Mouse (Mus musculus) frontal cortex, postnatal 25 days (tissue): Measurements from ENCODE around the gene Lpar1.

Experiments
- DNase-seq, 2 experiments: peaks; one replicate each; pipeline ENCODE4 v3.0.0; 2022; ENCODE audit warnings: low spot score in 2 of 2

The Lpar1 gene

GRCm38 (mm10) chr4:58508833-58509232, 44.9 kb downstream of the Lpar1 start:
- no peak for DNase-seq

- DNase-seq = no peak
These were observed 46.2 kb downstream of the Lpar1 start for GRCm38 (mm10) chr4:58507536-58507935.

- no peak for DNase-seq
These were observed 46.9 kb downstream of the Lpar1 start for GRCm38 (mm10) chr4:58506539-58507527.

GRCm38 (mm10) chr4:58504250-58504649, 49.4 kb downstream of the Lpar1 start:
- no peak for DNase-seq

- no peak for DNase-seq
These were observed 52.5 kb downstream of the Lpar1 start for GRCm38 (mm10) chr4:58501012-58501777.

GRCm38 (mm10) chr4:58499831-58500230, 53.9 kb downstream of the Lpar1 start:
- DNase-seq = no peak

- no peak for DNase-seq
These were observed 54.5 kb downstream of the Lpar1 start for GRCm38 (mm10) chr4:58499241-58499640.

GRCm38 (mm10) chr4:58498734-58499133, 55.0 kb downstream of the Lpar1 start:
- DNase-seq = no peak

GRCm38 (mm10) chr4:58497284-58497683, 56.4 kb downstream of the Lpar1 start:
- no peak for DNase-seq

GRCm38 (mm10) chr4:58496743-58497142, 57.0 kb downstream of the Lpar1 start:
- no peak for DNase-seq

- DNase-seq = no peak
These were observed 62.0 kb downstream of the Lpar1 start for GRCm38 (mm10) chr4:58491742-58492141.

- no peak for DNase-seq
These were observed 63.3 kb downstream of the Lpar1 start for GRCm38 (mm10) chr4:58490374-58490773.

- DNase-seq = no peak
These were observed 75.1 kb downstream of the Lpar1 start for GRCm38 (mm10) chr4:58478564-58478963.

GRCm38 (mm10) chr4:58477691-58478090, 76.0 kb downstream of the Lpar1 start:
- peak in 1 of 2 experiments; percentile 14 for DNase-seq

- no peak for DNase-seq
These were observed 82.3 kb downstream of the Lpar1 start for GRCm38 (mm10) chr4:58471203-58471910.

- DNase-seq = no peak
These were observed 83.8 kb downstream of the Lpar1 start for GRCm38 (mm10) chr4:58469651-58470592.

- no peak for DNase-seq
These were observed 84.7 kb downstream of the Lpar1 start for GRCm38 (mm10) chr4:58469035-58469434.

GRCm38 (mm10) chr4:58465586-58465985, 88.1 kb downstream of the Lpar1 start:
- no peak for DNase-seq

GRCm38 (mm10) chr4:58464390-58465164, 89.1 kb downstream of the Lpar1 start:
- peak in 1 of 2 experiments; percentile 12 for DNase-seq

- no peak for DNase-seq
These were observed 90.7 kb downstream of the Lpar1 start for GRCm38 (mm10) chr4:58462990-58463389.
